Mouse (Mus musculus) gastrocnemius, adult 2 months (tissue): Measurements from ENCODE around the gene Gm884. TPM values are rescaled to one million over a fixed set of nuclear protein-coding genes. Genes with fewer than 3 reads are reported as not detected.
"Not testable (repeated sequence)": the region's sequence is repeated elsewhere in the genome, so short reads cannot be mapped to it uniquely, and the experiment has no call there.

Experiments
- DNase-seq: peaks from one replicate; pipeline ENCODE4 v3.0.0; 2022
- H3K27ac ChIP-seq: fragments of 200-600 bp; 2 replicates; pipeline ENCODE4 v1.8.1; 2022; ENCODE audit warnings: mild to moderate bottlenecking
- H3K4me3 ChIP-seq: fragments of 200-600 bp; 2 replicates; pipeline ENCODE4 v1.8.1; 2022; ENCODE audit warnings: mild to moderate bottlenecking, moderate library complexity
- CTCF ChIP-seq: fragments of 200-600 bp; IDR thresholded peaks from 2 replicates; pipeline ENCODE4 v1.8.1; 2022; ENCODE audit warnings: antibody characterized with exemption, mild to moderate bottlenecking, moderate library complexity
- intact Hi-C: fragments of 180-260 bp; cut with DNase I; formaldehyde crosslinking; loops from one replicate; pipeline ENCODE4 v1.15.1; 2025
- total RNA-seq, 2 experiments: library from RNA; stranded (reverse); gene quantifications; 2 replicates each; pipeline ENCODE4 v1.2.3; 2021

The Gm884 gene
- total RNA-seq, 2 experiments from 2014 or later = not detected

DNA sequence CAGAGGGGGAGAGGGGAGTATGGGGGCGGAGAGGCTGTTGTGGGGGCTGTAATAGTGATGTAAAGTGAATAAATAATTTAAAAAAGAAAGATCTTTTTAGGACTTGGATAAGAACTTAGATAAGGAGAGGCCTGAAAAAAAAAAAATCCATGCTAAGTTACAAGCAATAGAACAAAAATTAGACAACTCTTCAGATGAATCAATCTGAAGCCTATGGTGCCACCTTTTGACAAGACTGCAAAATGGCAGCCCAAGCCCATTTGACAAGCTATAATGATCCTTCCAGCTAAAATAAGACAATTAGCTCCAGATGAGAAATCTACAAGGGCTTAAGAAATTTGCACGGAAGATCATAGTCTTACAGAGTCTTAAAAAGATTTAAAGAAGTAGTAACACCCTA is 64.9 kb downstream of the Gm884 start:
- intact Hi-C loops = loop anchor here (1.0 to 5.0 kb wide), 2 partner anchors 197 to 224 kb away; no protein-coding TSS in a partner anchor
- H3K27ac ChIP-seq = no peak overlapping the region
- no peak overlapping the region for H3K4me3 ChIP-seq
- TF ChIP-seq CTCF = peak; percentile 73
- no peak for DNase-seq

DNA sequence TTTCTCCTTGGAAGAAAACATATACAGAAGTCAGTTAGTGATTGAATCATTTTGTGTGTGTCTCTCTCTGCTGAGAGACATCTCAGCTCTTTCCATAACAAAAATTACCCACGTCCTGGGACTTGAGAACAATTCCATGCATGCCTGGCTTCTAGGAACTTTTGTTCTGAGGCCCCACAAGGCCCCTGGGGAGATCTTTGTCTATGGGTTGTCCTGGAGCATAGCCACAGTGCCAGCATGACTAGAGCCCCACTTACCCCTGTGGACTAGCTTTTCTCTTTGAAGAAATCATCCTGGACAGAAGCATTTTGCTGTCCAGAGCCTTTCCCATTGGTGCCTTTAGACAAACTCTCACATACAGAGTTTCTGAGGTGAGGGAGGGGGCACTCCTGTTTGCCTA is 86.0 kb downstream of the Gm884 start:
- H3K27ac ChIP-seq, DNase-seq, intact Hi-C loops, H3K4me3 ChIP-seq: not testable (repeated sequence)

DNA sequence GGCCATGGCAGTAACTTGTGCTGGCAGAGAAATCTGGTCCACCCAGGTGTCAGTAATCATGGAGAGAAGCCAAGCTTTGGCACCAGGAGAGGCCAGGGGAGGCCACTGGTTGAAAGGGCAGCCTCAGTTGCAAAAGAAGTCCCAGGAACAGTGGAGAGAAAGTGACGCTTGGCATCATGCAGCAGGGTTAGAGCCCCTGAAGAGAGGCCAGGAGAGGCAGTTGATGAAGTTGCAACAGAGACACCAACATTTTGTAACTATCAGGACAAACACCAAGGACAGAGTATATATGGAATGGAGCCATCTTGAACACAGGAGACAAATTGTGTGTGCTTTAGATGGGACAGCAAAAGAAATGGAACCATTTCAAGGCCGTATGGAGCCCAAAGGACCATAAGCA is 108.8 kb downstream of the Gm884 start:
- H3K4me3 ChIP-seq = no peak overlapping the region
- H3K27ac ChIP-seq = no peak overlapping the region
- intact Hi-C loops = no loop called here
- TF ChIP-seq CTCF = no peak
- DNase-seq = no peak

DNA sequence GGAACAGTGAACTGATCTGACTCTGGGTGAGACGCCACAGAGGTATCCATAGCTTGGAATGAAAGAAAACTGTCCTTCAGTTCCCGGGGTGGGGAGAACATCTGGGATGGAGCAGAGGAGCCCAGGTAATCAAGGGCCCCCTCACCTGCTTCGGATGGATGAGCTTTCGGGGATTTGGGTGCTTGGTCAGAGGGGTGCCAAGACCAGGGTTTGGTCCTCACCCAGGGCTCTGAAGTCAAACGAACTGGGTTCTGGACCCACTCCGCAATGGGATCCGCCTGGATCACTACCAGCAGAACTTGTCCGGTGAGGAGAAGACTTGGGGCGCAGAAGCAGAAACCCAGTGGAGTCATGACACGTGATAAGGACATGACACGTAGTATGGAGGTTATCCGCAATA is 116.4 kb downstream of the Gm884 start, which contains the start of gene Lrrc37a:
Gene Lrrc37a, minus strand, starts transcription at position 101 of the 400 bp plus-strand sequence.
- DNase-seq = no peak
- Histone ChIP-seq H3K27ac (no peak within 1 kb of the TSS), H3K4me3 (no peak within 1 kb of the TSS)
- intact Hi-C loops = no loop called here
- TF ChIP-seq CTCF = no peak

Other genes starting within 250 kb of the Gm884 start
- 10 to 100 TPM; 12.3 to 13.7 TPM for gene Plekhm1, start 208.5 kb downstream of the Gm884 start, total RNA-seq
- gene Lrrc37a, start 116.5 kb downstream of the Gm884 start, total RNA-seq = not detected
- gene Lyzl6, start 17.8 kb upstream of the Gm884 start, total RNA-seq = not detected
- not detected for gene Rprml, start 28.4 kb upstream of the Gm884 start, total RNA-seq
- gene Gosr2, start 76.8 kb upstream of the Gm884 start, total RNA-seq = 10 to 100 TPM; 38.3 to 40.1 TPM
- under 1 TPM; 0.05 to 0.06 TPM for gene Wnt9b, start 128.7 kb upstream of the Gm884 start, total RNA-seq
- under 1 TPM in 1 of 2 experiments, not detected in 1; 0.08 TPM for gene Wnt3, start 153.0 kb upstream of the Gm884 start, total RNA-seq